Mouse (Mus musculus): Measurements from ENCODE around the gene Cenpi.

DNA sequence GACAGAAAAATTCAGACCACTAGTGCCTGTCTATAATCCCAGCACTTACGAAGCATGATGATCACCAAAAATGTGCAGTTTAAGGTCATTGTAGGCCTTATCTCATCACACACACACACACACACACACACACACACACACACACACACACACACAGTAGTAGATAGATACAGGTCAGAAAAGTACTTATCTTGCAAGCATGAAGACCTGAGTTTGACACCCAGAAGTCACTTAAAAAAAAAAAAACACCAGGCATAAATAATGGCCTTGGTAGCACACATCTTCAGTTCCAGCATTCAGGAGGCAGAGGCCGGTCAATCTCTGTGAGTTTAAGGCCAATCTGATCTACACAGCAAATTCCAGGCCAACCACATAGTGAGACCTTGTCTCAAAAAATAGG is 20.6 kb upstream of the Cenpi start:
- no peak for TF ChIP-seq CTCF (IDR thresholded peaks at IDR 0.05; ENCODE audit: insufficient read depth, low read length)
- no peak for TF ChIP-seq POLR2A (IDR thresholded peaks at IDR 0.05; ENCODE audit: borderline replicate concordance, extremely low read depth, low read depth, low read length)
